In genomic region chr7:64047831-64048230, GRCm38 (mm10) we compare ENCODE assay signal across 9 mouse cellular contexts.
DNase-seq lines count a peak whose midpoint lies in the region; ATAC-seq and TF ChIP-seq lines count a peak whose summit lies in the region.
"Had no signal": no experiment of that assay in that cellular context is flagged by ENCODE, and none has a peak within 500 bp of the region (broad histone marks: within the 10 kb centered on the region; RNA-seq: fewer than 3 reads in every experiment).

No protein-coding gene starts in this region.

- H3K27ac ChIP-seq in kidney, postnatal 0 days = no peak overlapping the region
- H3K27ac ChIP-seq in kidney, adult 2 months (ENCODE audit: insufficient read depth, low read depth, low read length) = no peak overlapping the region
- no peak overlapping the region for H3K27ac ChIP-seq in hindbrain, embryonic 14.5 days
- peak overlapping the region; percentile 71; the same call in 1 of the 2 replicates for H3K27ac ChIP-seq in midbrain, embryonic 15.5 days

- H3K4me1 ChIP-seq in erythroblast, embryonic 14.5 days (ENCODE audit: control insufficient read depth) = peaks cover 78% of the 10 kb centered on the region
- H3K4me1 ChIP-seq in kidney, postnatal 0 days (replicated peaks; ENCODE audit: insufficient read depth, low read length) = 0 out of 2 replicates have a peak, but pooled peaks cover 3% of the 10 kb centered on the region
- 0 out of 2 replicates have a peak, but pooled peaks cover 6% of the 10 kb centered on the region for H3K4me1 ChIP-seq in kidney, adult 2 months (ENCODE audit: control insufficient read depth, insufficient read depth, low read length)
- peaks cover 21% of the 10 kb centered on the region for H3K4me1 ChIP-seq in hindbrain, embryonic 14.5 days (replicated peaks; ENCODE audit: control insufficient read depth, insufficient read depth, low read length)
- peaks cover 16% of the 10 kb centered on the region for H3K4me1 ChIP-seq in midbrain, embryonic 15.5 days

- peak overlapping the region; percentile 65 for H3K4me3 ChIP-seq in erythroblast, embryonic 14.5 days (replicated peaks)
- no peak overlapping the region for H3K4me3 ChIP-seq in kidney, postnatal 0 days (replicated peaks; ENCODE audit: low read depth, low read length)
- H3K4me3 ChIP-seq in kidney, adult 2 months (ENCODE audit: insufficient read depth, low read depth, low read length) = no peak overlapping the region
- H3K4me3 ChIP-seq in hindbrain, embryonic 14.5 days (replicated peaks; ENCODE audit: low read length) = no peak overlapping the region
- no peak overlapping the region; the same call in 1 of the 2 replicates for H3K4me3 ChIP-seq in midbrain, embryonic 15.5 days

- H3K27me3 ChIP-seq in erythroblast, embryonic 14.5 days (ENCODE audit: control insufficient read depth) = no peaks in the 10 kb centered on the region
- no peaks in the 10 kb centered on the region for H3K27me3 ChIP-seq in kidney, postnatal 0 days (ENCODE audit: insufficient read depth, low read length)
- no peaks in the 10 kb centered on the region for H3K27me3 ChIP-seq in kidney, adult 2 months (replicated peaks; ENCODE audit: control insufficient read depth, insufficient read depth, low read length)
- no peaks in the 10 kb centered on the region for H3K27me3 ChIP-seq in hindbrain, embryonic 14.5 days (ENCODE audit: control insufficient read depth, insufficient read depth, low read length)
- H3K27me3 ChIP-seq in midbrain, embryonic 15.5 days (replicated peaks) = no peaks in the 10 kb centered on the region
- H3K27me3 ChIP-seq: Patski had no signal

- no peak for DNase-seq in kidney, postnatal 0 days (ENCODE audit: low spot score)
- no peak for DNase-seq in kidney, adult 2 months
- DNase-seq in hindbrain, embryonic 14.5 days (ENCODE audit: low spot score) = no peak
- no peak for DNase-seq in right cerebral cortex, postnatal 14 days
- no peak for DNase-seq in kidney, adult 8-10 months

- peak overlapping the region; percentile 47; the same call in 1 of the 2 replicates for H3K9ac ChIP-seq in kidney, postnatal 0 days (ENCODE audit: low read depth, low read length)
- H3K9ac ChIP-seq in hindbrain, embryonic 14.5 days = 0 out of 2 replicates have a peak overlapping the region, but pooled peaks have one; percentile 73
- no peak overlapping the region for H3K9ac ChIP-seq in midbrain, embryonic 15.5 days

- TF ChIP-seq CTCF in kidney, postnatal 0 days (IDR thresholded peaks at IDR 0.05; ENCODE audit: low read depth) = no peak
- no peak for TF ChIP-seq CTCF in kidney, adult 2 months (conservative IDR thresholded peaks at IDR 0.05; ENCODE audit: insufficient read depth, insufficient read length, low read depth, low read length)

- H3K4me2 ChIP-seq in kidney, postnatal 0 days (ENCODE audit: low read length) = peak overlapping the region; percentile 82; the same call in 1 of the 2 replicates
- H3K4me2 ChIP-seq in hindbrain, embryonic 14.5 days (replicated peaks) = peak overlapping the region; percentile 85; the same call in 1 of the 2 replicates
- peak overlapping the region; percentile 93; the same call in 1 of the 2 replicates for H3K4me2 ChIP-seq in midbrain, embryonic 15.5 days

- WGBS in kidney, postnatal 0 days = 83% methylated on average over 4 of the region's 4 CpGs
- WGBS in kidney, adult 2 months = 83% methylated on average over 4 of the region's 4 CpGs
- 90% methylated on average over 4 of the region's 4 CpGs for WGBS in hindbrain, embryonic 14.5 days
- 87% methylated on average over 4 of the region's 4 CpGs for WGBS in midbrain, embryonic 15.5 days

- H3K36me3 ChIP-seq in erythroblast, embryonic 14.5 days (ENCODE audit: control insufficient read depth) = peaks cover 5% of the 10 kb centered on the region
- no peaks in the 10 kb centered on the region for H3K36me3 ChIP-seq in kidney, postnatal 0 days (ENCODE audit: insufficient read depth, low read length)
- no peaks in the 10 kb centered on the region for H3K36me3 ChIP-seq in kidney, adult 2 months (ENCODE audit: control insufficient read depth, insufficient read depth, low read length)
- H3K36me3 ChIP-seq in hindbrain, embryonic 14.5 days (replicated peaks; ENCODE audit: control insufficient read depth, insufficient read depth) = no peaks in the 10 kb centered on the region
- no peaks in the 10 kb centered on the region for H3K36me3 ChIP-seq in midbrain, embryonic 15.5 days (replicated peaks)

- H3K9me3 ChIP-seq in erythroblast, embryonic 14.5 days (ENCODE audit: control insufficient read depth, low read length) = no peaks in the 10 kb centered on the region
- H3K9me3 ChIP-seq in kidney, postnatal 0 days (replicated peaks; ENCODE audit: low read length) = no peaks in the 10 kb centered on the region
- no peaks in the 10 kb centered on the region for H3K9me3 ChIP-seq in hindbrain, embryonic 14.5 days (ENCODE audit: control insufficient read depth, low read length)
- H3K9me3 ChIP-seq in midbrain, embryonic 15.5 days = no peaks in the 10 kb centered on the region

- no peak for TF ChIP-seq POLR2A in kidney, adult 2 months (IDR thresholded peaks at IDR 0.05; ENCODE audit: low read depth, low read length)

- no peak for ATAC-seq in erythroblast, adult 5-6 weeks (replicated peaks; ENCODE audit: low FRiP score, poor library complexity, severe bottlenecking)
- no peak for ATAC-seq in kidney, postnatal 0 days (replicated peaks; ENCODE audit: low FRiP score, low read depth)
- no peak for ATAC-seq in hindbrain, embryonic 14.5 days (ENCODE audit: low FRiP score)
- ATAC-seq in midbrain, embryonic 15.5 days (replicated peaks) = no peak; the same call in 1 of the 2 replicates
- ATAC-seq: Patski had no signal
